Mouse (Mus musculus) Muller cell, postnatal 12 days (primary cell): ENCODE measurements around the gene Atg101.
A peak's percentile ranks its signal among the peaks of the same experiment; 100 is the strongest.

Experiments used
- DNase-seq: peaks from one replicate; pipeline ENCODE4 v3.0.0-alpha.2; 2015; ENCODE audit errors: inconsistent ontology term

Atg101 gene

DNA sequence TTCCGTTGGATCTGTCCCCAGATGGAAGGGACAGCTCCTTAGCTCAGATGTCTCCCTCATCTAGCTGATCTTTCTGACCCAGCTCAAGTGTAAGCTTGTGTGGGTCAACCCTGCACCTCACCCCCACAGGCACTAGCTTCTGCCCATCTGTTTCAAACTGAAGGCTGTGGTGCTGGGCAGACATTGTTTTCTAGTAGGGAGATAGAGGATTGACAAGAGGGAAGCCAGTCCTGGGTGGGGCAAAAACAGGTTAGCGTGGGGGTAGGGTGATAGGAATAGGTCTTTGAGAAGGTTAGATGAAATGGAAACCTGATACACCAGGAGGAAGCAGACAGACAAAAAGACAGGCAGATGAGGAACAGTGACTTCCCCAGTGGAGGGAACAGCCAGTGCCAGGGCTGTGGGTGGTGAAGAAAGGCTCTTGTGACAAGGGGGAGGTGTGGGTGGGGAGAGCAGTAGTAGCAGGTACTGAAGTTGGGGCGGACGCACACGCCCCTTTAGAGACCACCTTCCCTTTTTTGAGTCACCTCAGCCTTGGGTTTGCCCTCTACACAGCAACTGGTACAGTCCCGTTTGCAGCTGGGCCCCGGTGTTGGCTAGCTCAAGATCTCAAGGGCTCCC, 28.1 kb upstream of the Atg101 start:
- DNase-seq, result no peak

GRCm38 (mm10) chr15:101256463-101257206, 27.4 kb upstream of the Atg101 start:
- no peak for DNase-seq

DNA sequence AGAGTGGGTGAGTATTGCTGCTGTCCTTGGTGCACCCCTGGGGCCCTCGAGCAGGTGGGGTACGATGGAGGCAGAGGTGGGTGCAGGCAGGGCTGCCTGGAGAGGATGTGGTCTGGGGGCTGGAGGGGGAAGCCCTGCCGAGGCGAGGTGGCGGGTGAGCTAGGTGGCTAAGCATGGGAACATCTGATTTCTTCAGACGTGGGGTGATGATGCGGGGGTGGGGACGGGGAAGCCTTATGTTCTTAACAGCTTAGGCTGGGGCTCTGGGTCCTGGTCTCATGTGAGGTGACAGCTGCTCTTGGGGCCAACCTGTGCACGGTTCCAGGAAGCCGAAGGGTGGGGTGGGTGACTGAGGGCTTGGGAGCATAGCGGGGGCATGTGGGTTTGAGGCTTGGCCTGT, 25.7 kb upstream of the Atg101 start:
- no peak for DNase-seq

DNA sequence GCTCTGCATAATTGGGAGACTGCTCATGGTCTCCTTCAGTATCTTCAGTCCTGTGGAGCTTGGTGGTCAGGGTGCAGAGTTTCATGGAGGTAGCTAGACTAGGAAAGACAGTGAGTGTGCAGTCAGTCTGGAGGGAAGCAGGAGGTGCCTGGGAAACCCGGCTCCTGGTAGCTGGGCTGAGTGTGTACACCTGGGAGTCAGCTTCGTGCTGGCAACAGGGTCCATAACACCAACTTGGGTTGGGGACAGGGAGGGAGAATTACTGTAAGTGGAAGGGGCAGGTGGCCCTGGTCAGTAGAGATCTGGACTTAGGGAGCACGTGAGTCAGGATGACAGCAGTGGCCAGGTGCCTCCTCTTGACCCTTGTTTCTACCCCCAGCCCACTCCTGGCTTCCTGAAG, 24.1 kb upstream of the Atg101 start:
- no peak for DNase-seq

GRCm38 (mm10) chr15:101260387-101260786, 23.7 kb upstream of the Atg101 start:
- no peak for DNase-seq

- DNase-seq, result no peak
Measured at GRCm38 (mm10) chr15:101260874-101261622, 23.0 kb upstream of the Atg101 start.

DNA sequence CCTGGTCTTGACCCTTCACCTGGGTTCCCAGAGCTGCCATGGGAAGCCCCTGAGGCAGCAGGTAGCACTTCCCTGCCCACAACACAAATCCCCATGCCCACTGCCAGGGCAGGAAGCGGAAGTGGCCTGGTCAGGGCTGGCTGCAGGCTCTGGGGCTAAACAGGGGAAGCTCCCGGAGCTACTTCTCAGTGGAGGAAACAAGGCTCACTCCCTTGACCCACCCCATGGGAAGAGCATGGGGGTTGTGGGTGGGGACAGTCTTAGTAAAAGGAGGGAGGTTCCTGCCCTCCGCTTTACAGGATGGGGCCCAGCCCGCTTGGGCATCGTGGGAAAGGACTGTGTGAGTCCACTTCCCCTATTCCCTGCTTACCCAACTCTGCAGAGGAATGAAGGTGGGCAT, 21.6 kb upstream of the Atg101 start:
- DNase-seq, result no peak

- DNase-seq, result peak; percentile 99
Measured at GRCm38 (mm10) chr15:101266132-101266963, 17.7 kb upstream of the Atg101 start.

DNA sequence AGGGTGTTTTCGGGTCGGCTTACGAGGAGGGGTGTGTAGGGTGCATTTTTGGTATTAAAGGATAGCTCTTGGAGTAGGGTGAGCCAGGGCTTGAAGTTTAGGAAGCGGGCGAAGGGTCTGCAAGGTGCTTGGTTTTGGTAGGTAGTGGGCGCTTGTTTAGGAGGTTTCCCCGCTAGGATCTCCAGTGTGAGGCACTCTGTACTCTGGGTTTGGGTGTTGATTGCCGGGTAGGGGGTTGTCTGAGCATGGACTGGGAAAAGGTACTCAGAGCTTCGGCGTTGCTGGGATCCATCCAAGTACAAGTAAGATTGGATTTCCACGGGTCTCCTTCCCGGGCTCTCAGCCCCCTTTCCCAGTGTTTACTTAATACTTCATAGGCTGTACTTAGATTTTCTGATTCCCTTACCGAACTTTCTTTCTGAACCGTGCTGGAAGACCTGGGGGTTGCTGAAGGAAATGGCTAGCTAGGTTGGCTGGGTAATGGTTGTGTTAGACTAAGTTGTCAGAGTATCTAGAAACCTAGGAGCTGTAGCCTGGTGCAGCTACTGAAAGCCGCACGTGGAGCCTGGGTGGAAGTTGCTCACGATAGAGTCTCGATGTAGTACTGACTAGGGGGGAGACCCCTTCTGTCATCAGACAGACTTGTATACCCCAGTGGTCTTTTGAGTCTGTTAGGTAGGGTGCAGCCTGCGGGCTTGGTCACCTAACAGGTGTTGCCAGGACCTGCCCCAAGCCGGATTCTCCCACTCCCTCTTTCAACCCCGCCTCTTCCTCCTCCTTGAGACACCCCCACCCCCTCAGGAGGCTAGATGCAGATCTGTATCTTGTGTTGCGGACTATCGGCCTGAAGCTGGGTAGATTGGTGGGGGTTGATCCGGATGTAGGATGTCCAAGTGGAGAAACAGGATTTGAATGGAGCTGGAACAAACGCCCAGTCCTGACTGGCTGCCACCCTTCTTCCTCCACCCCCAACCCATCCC, 16.7 kb upstream of the Atg101 start:
- no peak for DNase-seq

DNA sequence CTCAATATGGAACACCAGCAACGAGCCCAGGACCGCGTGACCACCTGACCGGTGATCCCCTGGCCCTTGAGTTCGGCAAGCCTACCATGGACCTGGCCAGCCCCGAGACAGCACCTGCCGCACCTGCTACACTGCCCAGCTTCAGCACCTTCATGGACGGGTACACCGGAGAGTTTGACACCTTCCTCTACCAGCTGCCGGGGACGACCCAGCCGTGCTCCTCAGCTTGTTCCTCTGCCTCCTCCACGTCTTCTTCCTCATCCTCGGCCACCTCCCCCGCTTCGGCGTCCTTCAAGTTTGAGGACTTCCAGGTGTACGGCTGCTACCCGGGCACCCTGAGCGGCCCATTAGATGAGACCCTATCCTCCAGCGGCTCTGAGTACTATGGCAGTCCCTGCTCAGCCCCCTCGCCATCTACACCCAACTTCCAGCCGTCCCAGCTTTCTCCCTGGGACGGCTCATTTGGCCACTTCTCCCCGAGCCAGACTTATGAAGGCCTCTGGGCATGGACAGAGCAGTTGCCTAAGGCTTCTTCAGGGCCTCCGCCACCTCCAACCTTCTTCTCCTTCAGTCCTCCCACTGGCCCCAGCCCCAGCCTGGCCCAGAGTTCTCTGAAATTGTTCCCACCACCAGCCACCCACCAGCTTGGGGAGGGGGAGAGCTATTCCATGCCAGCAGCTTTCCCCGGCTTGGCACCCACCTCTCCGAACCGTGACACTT, 13.8 kb upstream of the Atg101 start:
- DNase-seq, result no peak

- DNase-seq, result no peak
Measured at GRCm38 (mm10) chr15:101271107-101271506, 13.0 kb upstream of the Atg101 start.

DNA sequence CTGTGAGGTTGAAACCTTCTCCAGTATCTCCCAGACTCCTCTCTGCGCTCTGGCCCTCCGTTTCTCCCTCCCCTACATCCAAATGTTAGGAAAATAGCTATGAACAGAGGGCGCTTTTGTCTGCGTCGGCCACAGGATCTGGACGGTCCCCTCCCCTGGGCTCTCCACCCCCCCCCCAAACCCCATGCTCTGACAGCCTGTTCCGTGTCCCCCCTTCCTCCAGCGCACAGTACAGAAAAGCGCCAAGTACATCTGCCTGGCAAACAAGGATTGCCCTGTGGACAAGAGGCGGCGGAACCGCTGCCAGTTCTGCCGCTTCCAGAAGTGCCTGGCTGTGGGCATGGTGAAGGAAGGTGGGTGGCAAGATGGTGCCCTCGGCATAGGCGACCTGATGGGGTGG, 12.6 kb upstream of the Atg101 start:
- DNase-seq, result no peak

- no peak for DNase-seq
Measured at GRCm38 (mm10) chr15:101274380-101274779, 9.7 kb upstream of the Atg101 start.

- DNase-seq, result peak; percentile 17
Measured at GRCm38 (mm10) chr15:101277351-101277899, 6.6 kb upstream of the Atg101 start.

GRCm38 (mm10) chr15:101278589-101278988, 5.5 kb upstream of the Atg101 start:
- DNase-seq, result no peak

- DNase-seq, result no peak
Measured at GRCm38 (mm10) chr15:101279430-101279999, 4.6 kb upstream of the Atg101 start.

DNA sequence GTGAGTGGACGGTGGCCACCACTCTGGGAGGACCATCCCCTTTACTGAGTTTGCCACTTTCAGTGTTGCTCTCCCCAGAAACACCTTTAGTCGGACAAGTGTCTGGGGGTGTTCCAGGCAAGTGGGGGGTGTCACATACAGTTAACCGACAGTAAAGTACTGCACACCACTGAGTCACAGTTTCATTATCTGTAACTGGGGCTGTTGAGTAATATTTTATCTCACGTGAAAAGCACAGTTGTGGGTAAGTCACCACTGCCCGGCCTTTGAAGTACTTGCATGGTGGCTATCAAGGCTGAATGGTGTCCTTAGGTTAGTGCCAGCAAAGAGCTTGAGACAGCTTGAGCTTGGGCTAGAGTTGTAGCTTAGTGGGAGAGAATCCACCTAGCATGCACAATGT, 1.6 kb upstream of the Atg101 start:
- no peak for DNase-seq

DNA sequence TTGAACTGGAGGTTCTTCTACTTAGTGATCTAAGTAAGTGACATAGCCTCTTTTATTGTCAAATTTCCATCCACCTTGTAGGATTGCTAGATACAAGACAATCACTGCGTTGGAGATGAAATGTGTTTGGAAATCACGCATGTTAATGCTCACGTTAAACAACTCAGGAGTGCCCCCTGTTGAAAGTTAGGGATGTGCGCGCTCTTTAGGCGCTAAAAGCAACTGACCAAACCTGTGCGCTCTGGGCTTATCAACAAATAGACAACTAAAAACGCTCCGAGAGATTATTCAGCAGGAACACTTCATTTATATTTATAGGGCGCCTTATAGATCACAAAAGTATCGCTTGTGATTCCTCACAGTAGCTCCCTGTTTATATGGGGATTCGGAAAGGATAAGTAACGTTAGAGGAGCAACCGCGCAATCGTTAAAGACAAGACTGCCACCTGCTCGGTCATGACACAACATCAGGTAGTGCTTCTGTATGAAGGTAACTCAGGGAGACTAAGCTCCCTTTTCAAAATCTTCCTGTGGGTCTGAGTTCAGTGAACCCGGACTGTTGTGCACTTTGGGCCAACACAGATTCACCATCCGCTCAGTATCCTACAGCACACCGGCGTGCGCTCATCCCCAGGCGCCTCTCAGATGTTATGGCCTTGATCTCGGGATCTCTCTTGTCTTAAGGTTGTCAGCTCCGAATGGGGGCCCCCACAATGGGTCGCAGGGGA, 725 bp upstream of the Atg101 start:
- peak; percentile 58 for DNase-seq
